In genomic region chr12:101007968-101008481, GRCm38 (mm10) we compare ENCODE assay signal across 8 mouse cellular contexts. TPM values are rescaled to one million over a fixed set of nuclear protein-coding genes. Genes with fewer than 3 reads are reported as not detected.
DNase-seq lines count a peak whose midpoint lies in the region; ATAC-seq and TF ChIP-seq lines count a peak whose summit lies in the region.

No protein-coding gene starts in this region.

- no peak for ATAC-seq in embryonic facial prominence, embryonic 15.5 days (ENCODE audit: insufficient number of reproducible peaks, low FRiP score, low TSS enrichment, low read depth)
- peak; percentile 22; the same call in 1 of the 2 replicates for ATAC-seq in intestine, postnatal 0 days
- ATAC-seq in neutrophil, adult 5-6 weeks (ENCODE audit: extremely low read depth, insufficient number of reproducible peaks, low FRiP score, poor library complexity, severe bottlenecking) = 0 out of 2 replicates have a peak, but pooled peaks have one; percentile 19

- TF ChIP-seq POLR2A in MEL (IDR thresholded peaks at IDR 0.05; ENCODE audit: control insufficient read depth in 1 of 2, insufficient read depth in 1 of 2, low read depth in 1 of 2, low read length in 2 of 2, poor library complexity in 1 of 2) = no peak

- DNase-seq in kidney, postnatal 25 days = peak; percentile 29 to 51
- no peak for DNase-seq in kidney, adult 8-10 months
- no peak for DNase-seq in MEL (ENCODE audit: low read depth, low spot score)
- no peak for DNase-seq in urinary bladder, postnatal 25 days (ENCODE audit: low spot score)
- no peak for DNase-seq in spleen, adult 18-20 months

- H3K9ac ChIP-seq in MEL (ENCODE audit: control insufficient read depth, low read depth, low read length, poor library complexity, severe bottlenecking) = no peak overlapping the region
- H3K9ac ChIP-seq in embryonic facial prominence, embryonic 15.5 days = no peak overlapping the region
- H3K9ac ChIP-seq in intestine, postnatal 0 days (ENCODE audit: low read depth, low read length) = no peak overlapping the region

- H3K27me3 ChIP-seq in MEL (ENCODE audit: control insufficient read depth in 1 of 2, insufficient read depth in 2 of 2, low read length in 2 of 2) = no peaks in the 10 kb centered on the region
- peaks cover 5% of the 10 kb centered on the region; the same call in 1 of the 2 replicates for H3K27me3 ChIP-seq in embryonic facial prominence, embryonic 15.5 days
- no peaks in the 10 kb centered on the region for H3K27me3 ChIP-seq in intestine, postnatal 0 days (replicated peaks; ENCODE audit: control insufficient read depth, insufficient read depth, low read length)

- WGBS in embryonic facial prominence, embryonic 15.5 days = 32% methylated on average over 10 of the region's 10 CpGs
- 26% methylated on average over 10 of the region's 10 CpGs for WGBS in intestine, postnatal 0 days

- no peaks in the 10 kb centered on the region for H3K9me3 ChIP-seq in MEL (replicated peaks; ENCODE audit: insufficient read depth, low read length)
- no peaks in the 10 kb centered on the region for H3K9me3 ChIP-seq in embryonic facial prominence, embryonic 15.5 days (replicated peaks)
- no peaks in the 10 kb centered on the region for H3K9me3 ChIP-seq in intestine, postnatal 0 days (ENCODE audit: control insufficient read depth)

- no peak for TF ChIP-seq CTCF in MEL (IDR thresholded peaks at IDR 0.05 in 2 of 3, conservative IDR thresholded peaks at IDR 0.05 in 1 of 3; ENCODE audit: control insufficient read depth in 1 of 3, insufficient read depth in 1 of 3, low read depth in 2 of 3, low read length in 3 of 3, poor library complexity in 1 of 3, severe bottlenecking in 1 of 3)
- TF ChIP-seq CTCF in intestine, postnatal 0 days (IDR thresholded peaks at IDR 0.05; ENCODE audit: low read depth) = no peak

- H3K36me3 ChIP-seq in MEL (ENCODE audit: control insufficient read depth in 1 of 2, insufficient read depth in 2 of 2, low read length in 2 of 2) = peaks cover 0 to 18% of the 10 kb centered on the region in 2 experiments; a peak in 2 of 4 replicates
- no peaks in the 10 kb centered on the region for H3K36me3 ChIP-seq in embryonic facial prominence, embryonic 15.5 days
- H3K36me3 ChIP-seq in intestine, postnatal 0 days (ENCODE audit: control insufficient read depth, insufficient read depth) = no peaks in the 10 kb centered on the region

- no peak for TF ChIP-seq RAD21 in MEL (IDR thresholded peaks at IDR 0.05; ENCODE audit: low read depth, low read length)

- TF ChIP-seq EP300 in MEL (IDR thresholded peaks at IDR 0.05; ENCODE audit: low read depth in 1 of 2, low read length in 2 of 2) = no peak

- H3K79me2 ChIP-seq in MEL (ENCODE audit: control insufficient read depth, insufficient read depth, low read length, poor library complexity) = peaks cover 9% of the 10 kb centered on the region; the same call in 1 of the 2 replicates

- H3K4me1 ChIP-seq in MEL (ENCODE audit: control insufficient read depth in 1 of 2, insufficient read depth in 2 of 2, low read length in 2 of 2) = peaks cover 6 to 32% of the 10 kb centered on the region in 2 experiments
- peaks cover 33% of the 10 kb centered on the region for H3K4me1 ChIP-seq in embryonic facial prominence, embryonic 15.5 days
- H3K4me1 ChIP-seq in intestine, postnatal 0 days (replicated peaks; ENCODE audit: control insufficient read depth, insufficient read depth, low read length) = peaks cover 17% of the 10 kb centered on the region

- 0 out of 4 replicates have a peak overlapping the region, but pooled peaks of 1 of the 2 experiments have one; percentile 25 for H3K4me3 ChIP-seq in MEL (ENCODE audit: control insufficient read depth in 1 of 2, insufficient read depth in 1 of 2, low read depth in 2 of 2, low read length in 2 of 2)
- no peak overlapping the region for H3K4me3 ChIP-seq in embryonic facial prominence, embryonic 15.5 days (replicated peaks)
- no peak overlapping the region for H3K4me3 ChIP-seq in intestine, postnatal 0 days (ENCODE audit: low read depth, low read length)

- no peak overlapping the region for H3K4me2 ChIP-seq in embryonic facial prominence, embryonic 15.5 days (replicated peaks)
- H3K4me2 ChIP-seq in intestine, postnatal 0 days (replicated peaks; ENCODE audit: low read depth) = 0 out of 2 replicates have a peak overlapping the region, but pooled peaks have one; percentile 4

- no peak overlapping the region for H3K27ac ChIP-seq in MEL (ENCODE audit: control insufficient read depth, low read depth, low read length)
- H3K27ac ChIP-seq in embryonic facial prominence, embryonic 15.5 days (replicated peaks) = 0 out of 2 replicates have a peak overlapping the region, but pooled peaks have one; percentile 63
- H3K27ac ChIP-seq in intestine, postnatal 0 days (ENCODE audit: low read depth, low read length) = peak overlapping the region; percentile 81

TF ChIP-seq in MEL, 35 proteins besides CTCF, POLR2A, EP300 and RAD21:
- TF ChIP-seq NELFE (IDR thresholded peaks at IDR 0.05; ENCODE audit: low read depth, low read length) (no peak), ETS1 (IDR thresholded peaks at IDR 0.05; ENCODE audit: low read depth, low read length) (no peak), MXI1 (IDR thresholded peaks at IDR 0.05; ENCODE audit: low read depth, low read length) (peak; percentile 65), HCFC1 (IDR thresholded peaks at IDR 0.05; ENCODE audit: low read depth, low read length) (no peak)

RNA-seq across cellular contexts. Expression of gene Ccdc88c, which starts 20.8 kb away (rescaled TPM):
- 8.5 and 8.7 TPM in 2 replicates for total RNA-seq in MEL (2012; rRNA removed)
- polyA plus RNA-seq in MEL (2012; ENCODE audit: insufficient read depth in 1 of 2, insufficient read length in 2 of 2, low read depth in 1 of 2, low replicate concordance in 2 of 2, missing spikeins in 1 of 2) = 10 to 100 TPM in 1 of 2 experiments, not detected in 1; 15.3 TPM
- polyA plus RNA-seq in embryonic facial prominence, embryonic 15.5 days (2015; fragmentation: Nextera tagmentation; extraction: Ambion mirVana) = 6.7 and 7.3 TPM in 2 replicates
- 11.7 and 14.4 TPM in 2 replicates for polyA plus RNA-seq in intestine, postnatal 0 days (2015; fragmentation: Nextera tagmentation; extraction: Ambion mirVana)
- 283 and 312 TPM in 2 replicates for total RNA-seq in neutrophil, adult 5-6 weeks (2017)

Comparison
In these comparisons a context has a peak if more than half of its experiments do, and no peak if none do; other contexts are left out.
1. DNase-seq: peak in kidney, postnatal 25 days (2 of 2); none in kidney, adult 8-10 months (0 of 2), MEL (single experiment), urinary bladder, postnatal 25 days (single experiment) and spleen, adult 18-20 months (0 of 2).